Mouse (Mus musculus) adipocyte (in vitro differentiated cells): ENCODE data around the gene Med16.

Source experiments
- DNase-seq: peaks from one replicate; pipeline ENCODE4 v3.0.0-alpha.2; 2016; ENCODE audit warnings: low spot score

Med16 gene

GRCm38 (mm10) chr10:79908167-79909091, at the start of gene Med16:
TSS of gene Med16 (minus strand) at chr10:79908923.
- peak; percentile 96 for DNase-seq

DNA sequence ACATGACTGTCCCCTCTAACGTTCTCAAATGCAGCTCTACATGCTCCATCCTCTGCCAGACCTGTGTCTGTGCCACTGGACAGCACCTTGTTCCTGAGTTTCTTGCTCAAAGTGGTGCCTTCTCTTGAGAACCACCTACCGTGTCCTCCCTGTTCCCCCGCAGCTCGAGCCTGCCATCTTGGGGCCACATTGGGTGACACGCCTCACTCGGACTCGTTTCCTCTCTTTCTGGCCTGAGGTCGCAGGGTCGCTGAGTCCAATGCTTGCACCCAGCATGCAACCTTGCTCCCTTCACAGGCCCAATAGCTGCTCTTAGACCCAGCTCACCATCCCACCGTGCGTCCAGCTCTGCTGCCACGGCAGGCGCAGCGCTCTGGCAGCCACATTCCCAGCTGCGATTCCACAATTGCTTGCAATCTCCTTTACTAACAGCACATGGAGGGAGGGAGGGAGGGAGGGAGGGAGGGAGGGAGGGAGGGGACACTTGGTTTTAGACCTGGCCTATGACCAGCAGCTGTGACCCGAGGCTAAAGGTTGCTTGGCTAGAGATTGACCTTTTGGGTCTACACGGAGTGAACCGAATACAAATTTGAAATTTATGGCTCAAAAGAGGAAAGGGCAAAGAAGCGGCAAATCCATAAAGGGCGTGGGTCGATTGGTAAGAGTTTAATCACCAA, 49.6 kb upstream of the Med16 start:
- DNase-seq: peak; percentile 86

DNA sequence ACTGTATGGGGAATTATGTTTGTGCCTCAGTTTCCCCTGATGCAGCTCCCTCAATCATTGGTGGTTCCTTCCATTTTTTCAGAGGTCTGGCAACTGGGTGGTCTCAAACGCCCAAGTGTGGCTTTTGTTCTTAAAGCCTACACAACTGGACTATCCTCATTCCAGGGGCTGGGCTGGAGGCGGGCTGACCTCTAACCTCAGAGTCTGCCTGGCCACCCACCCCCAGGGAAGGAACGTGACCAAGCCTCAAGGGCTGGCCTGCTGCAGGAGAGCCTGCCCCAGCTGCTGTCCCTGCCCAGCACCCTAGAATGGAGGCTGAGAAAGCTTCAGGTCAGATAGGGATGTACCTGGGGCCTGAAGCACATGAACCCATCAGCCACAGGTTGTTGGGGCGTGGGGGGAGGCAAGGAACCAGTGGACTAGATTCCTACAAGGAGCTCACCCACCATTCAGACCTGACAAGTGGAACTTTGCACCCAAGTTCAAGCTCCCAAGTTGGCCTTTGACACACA, 48.0 kb upstream of the Med16 start:
- no peak for DNase-seq

DNA sequence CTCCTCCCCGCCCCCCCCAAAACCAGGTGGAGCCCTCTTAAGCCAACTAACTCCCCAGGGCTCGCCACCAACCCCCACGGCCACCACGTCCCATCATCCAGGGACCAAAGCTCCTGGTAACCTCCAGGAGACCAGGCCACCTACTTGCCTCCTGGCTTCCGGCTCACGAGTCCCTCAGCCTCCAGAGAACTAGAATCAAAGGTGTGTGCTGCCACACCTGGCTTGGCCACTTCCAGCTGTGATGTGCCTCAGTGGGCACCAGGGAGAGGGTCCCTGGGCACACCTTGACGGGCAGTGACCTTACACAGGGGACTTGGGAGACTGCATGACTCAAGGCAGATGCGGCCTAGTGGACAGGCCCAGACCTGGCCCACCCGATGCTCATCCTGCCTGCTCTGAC, 47.0 kb upstream of the Med16 start:
- DNase-seq: no peak

DNA sequence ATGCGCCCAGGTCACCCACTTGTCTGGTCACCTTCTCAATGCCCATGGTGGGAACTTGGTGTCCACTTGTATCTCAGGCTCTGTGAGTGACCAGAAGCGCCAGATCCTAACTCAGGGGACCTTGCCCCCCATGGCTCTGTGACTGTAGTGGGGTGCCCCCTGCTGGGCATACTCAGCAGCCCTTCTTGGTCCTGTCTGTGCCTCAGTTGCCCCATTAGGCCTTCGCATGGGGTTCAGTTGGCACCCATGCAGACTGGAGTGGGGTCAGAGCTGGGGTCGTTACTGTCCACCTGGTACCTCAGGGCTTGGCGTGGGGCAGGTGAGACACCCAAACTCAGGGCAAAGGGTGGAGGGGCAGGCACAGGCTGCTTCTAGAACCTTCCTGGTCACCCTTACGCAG, 45.2 kb upstream of the Med16 start:
- DNase-seq: peak; percentile 31

DNA sequence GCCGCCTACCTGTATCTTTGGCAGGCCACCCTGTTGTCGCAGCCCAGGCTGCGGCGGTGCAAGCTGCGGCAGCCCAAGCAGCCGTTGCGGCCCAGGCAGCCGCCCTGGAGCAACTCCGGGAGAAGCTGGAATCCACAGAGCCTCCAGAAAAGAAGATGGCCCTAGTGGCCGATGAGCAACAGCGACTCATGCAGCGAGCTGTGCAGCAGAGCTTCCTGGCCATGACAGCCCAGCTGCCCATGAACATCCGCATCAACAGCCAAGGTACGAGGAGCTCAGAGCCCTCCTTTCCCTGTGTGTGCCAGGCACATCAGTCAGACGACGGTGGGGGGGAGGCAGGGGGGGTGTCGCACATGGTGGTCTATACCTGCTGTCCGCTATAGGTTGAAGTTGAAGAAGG, 41.9 kb upstream of the Med16 start:
- no peak for DNase-seq

- DNase-seq: no peak
These were observed 41.1 kb upstream of the Med16 start for GRCm38 (mm10) chr10:79949873-79950272.

- no peak for DNase-seq
These were observed 38.8 kb upstream of the Med16 start for GRCm38 (mm10) chr10:79947502-79947901.

- no peak for DNase-seq
These were observed 38.1 kb upstream of the Med16 start for GRCm38 (mm10) chr10:79946752-79947322.

DNA sequence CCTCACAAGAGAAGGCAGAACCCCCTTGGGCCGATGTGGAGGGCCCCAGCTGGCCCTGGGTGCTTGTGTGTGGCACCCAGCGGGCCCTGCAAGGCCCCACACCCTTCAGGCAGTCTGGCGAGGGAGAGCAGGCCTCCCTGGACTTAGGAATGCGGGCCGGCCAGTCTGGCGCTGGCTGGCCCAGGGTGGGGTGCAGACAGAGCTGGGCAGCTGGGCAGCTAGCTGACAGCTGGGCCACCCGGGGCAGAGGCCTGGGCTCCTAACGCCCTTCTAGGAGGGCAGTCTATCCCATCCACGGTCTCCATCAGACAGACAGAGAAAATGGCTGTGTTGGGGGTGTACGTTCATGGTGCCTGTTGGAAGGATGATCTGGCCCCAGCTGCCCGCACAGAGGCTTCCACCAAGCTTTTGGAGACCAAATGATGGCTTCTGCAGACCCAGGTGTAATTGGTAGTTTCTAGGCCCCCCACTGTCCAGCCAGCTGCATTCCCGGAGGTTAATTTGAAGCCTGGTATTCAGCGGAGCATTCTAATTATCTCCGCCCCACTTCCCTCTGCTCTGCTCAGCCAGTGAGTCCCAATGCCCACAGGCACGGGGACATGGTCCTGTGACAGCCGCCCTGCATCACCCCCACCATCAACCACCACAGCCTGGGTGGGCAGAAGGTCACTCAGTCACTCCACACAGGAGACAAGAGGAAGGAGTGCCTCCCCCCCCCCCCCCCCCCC, 36.9 kb upstream of the Med16 start:
- DNase-seq: no peak

- no peak for DNase-seq
These were observed 34.8 kb upstream of the Med16 start for GRCm38 (mm10) chr10:79943471-79943901.

DNA sequence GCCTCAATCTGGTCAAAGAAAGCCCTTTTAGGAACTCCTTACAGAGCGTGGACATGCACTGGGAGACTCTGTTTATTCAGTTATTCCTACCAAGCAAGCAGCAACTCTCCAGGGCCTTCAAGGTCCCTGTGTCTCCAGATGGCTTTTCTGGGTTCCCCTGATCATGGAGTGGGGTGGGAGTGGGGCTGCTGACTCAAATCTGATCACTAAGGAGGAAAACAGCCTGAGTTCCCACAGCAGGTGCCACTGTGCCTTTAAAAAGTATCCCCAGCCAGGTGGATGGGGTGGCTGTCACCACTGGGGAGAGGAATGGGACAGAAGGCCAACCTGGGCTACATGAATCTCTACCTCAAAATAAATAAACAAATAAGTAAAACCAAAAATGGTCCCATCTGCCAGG, 34.3 kb upstream of the Med16 start:
- DNase-seq: no peak

GRCm38 (mm10) chr10:79940749-79941148, 32.0 kb upstream of the Med16 start:
- no peak for DNase-seq

DNA sequence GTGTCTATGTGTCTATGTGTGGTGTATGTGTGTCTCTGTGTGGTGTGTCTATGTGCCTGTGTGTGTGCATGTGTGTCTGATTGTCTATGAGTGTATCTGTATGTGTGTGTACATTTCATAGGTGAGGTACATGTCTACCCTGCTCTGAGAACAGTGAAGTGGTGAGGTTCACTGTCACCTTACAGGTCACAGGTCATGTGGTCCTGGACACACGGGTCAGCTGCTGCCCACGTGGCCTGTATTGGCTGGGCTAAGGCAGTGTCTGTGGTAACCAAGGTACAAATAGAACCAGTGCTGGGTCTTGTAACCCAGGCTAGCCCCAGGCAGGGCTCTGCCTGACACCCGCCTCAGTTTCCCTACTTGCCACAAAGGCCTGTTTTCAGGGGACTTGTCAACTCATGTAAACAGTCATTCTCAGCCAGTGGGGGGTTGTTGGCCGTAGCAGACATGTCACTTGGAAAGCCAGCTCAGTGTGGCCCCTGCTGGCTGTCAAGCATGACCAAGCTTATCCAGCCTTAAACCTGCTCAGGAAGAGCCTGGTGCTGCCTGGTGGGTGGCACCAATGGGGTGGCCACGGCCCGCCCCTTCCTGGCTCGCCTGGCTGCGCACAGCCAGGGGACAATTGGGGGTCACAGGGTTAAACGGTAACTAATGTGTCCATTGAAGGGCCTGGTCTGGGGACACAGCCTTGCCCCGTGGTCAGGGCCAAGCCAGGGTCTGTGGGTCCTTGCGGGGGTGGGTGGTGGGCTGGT, 29.2 kb upstream of the Med16 start:
- no peak for DNase-seq

DNA sequence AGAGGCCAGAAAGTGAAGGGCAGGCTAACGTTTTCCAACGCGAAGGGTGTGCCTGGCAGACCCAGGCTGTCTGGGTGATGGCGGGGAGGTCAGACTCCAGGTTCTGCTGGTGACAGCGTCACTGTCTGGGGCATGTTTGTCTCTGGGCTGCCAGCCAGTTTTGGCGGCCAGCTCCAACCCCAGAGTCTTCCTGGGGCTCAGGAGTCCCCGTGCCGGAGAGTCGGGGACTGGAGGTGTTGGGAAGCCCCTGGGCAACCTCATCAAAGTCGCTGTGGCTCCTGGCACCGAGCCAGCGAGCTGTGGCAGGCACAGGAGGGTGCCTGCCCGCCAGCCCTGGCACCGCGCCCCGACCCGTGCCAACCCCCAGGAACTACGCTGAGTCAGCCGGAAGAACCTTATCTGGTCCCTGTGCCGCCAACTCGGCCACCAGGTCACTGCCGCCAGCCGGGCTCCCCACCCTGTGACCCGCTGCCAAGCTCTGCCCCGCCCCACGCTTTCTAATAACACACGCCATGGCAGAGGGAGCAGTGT, 28.3 kb upstream of the Med16 start:
- no peak for DNase-seq

DNA sequence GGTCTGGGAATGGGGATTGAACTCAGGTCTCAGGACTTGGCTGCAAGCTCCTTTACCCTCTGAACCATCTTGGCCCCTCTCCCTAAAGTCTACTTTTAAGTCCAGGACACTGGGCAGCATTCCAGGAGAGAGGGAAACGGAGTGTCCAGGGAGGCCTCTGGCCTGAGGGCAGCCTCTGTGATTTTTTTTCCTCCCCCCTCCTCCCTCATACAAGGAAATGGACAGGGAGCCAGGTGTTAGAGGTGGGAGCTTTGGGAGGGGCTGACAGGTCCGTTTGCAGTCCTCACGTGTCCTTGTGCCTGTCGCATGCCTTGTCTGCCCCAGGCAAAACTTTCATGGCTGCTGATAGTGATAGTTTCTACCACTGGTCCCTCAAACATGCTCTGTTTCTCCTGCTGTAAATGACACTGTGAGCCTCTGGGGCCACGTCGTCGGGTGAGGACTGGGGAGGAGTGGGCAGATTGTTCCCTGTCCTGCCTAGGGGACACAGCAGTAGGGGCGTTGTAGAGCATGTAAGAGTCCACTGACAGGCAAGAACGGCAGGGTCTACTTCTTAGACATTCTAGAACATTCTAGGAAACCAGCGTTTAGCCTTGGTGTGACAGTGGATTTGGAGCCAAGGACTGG, 27.7 kb upstream of the Med16 start:
- DNase-seq: peak; percentile 70

GRCm38 (mm10) chr10:79934794-79935569, 26.3 kb upstream of the Med16 start:
- no peak for DNase-seq

- DNase-seq: peak; percentile 95
These were observed 25.6 kb upstream of the Med16 start for GRCm38 (mm10) chr10:79934272-79934721.

DNA sequence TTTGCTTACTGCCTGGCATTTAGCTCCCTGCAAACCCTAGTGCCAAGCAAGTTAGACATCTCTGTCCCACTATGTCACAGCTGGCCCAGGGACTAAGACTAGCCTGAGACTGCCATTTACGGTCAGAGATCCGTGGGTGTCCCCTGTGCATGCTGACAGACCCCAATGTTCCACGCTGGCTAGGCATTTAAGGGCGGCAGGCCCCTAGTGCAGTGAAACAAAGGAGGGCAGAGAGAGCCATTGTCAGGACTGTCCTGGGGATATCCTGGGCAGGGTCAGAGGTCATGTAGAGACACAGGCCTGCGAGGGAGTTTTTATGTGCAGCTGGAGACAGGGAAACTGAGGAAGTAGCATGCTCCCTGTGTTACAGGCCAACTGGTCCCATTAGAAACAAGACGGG, 25.1 kb upstream of the Med16 start:
- no peak for DNase-seq
